Mouse (Mus musculus) lung, adult 2 months (tissue): ENCODE data around the gene Smox. TPM values are rescaled to one million over a fixed set of nuclear protein-coding genes. Genes with fewer than 3 reads are reported as not detected.
A peak's percentile ranks its signal among the peaks of the same experiment; 100 is the strongest.

Experiments used
- DNase-seq: peaks from one replicate; pipeline ENCODE4 v3.0.0; 2022
- H3K4me1 ChIP-seq: fragments of 200-500 bp; 2 replicates; pipeline ENCODE4 v1.6.1; 2011; ENCODE audit warnings: low read length; ENCODE audit not compliant: control insufficient read depth, insufficient read depth
- H3K4me3 ChIP-seq: fragments of 200-500 bp; replicated peaks from 2 replicates; pipeline ENCODE3; 2011; ENCODE audit warnings: low read depth, mild to moderate bottlenecking, control low read depth, low read length; ENCODE audit errors: extremely low read depth
- CTCF ChIP-seq: fragments of 200-500 bp; IDR thresholded peaks from 2 replicates; pipeline ENCODE4 v1.5.1; 2011; ENCODE audit warnings: mild to moderate bottlenecking, low read length, control low read depth; ENCODE audit not compliant: insufficient read depth
- POLR2A ChIP-seq: fragments of 200-500 bp; IDR thresholded peaks from 2 replicates; pipeline ENCODE4 v1.6.1; 2011; ENCODE audit warnings: low read depth, mild to moderate bottlenecking, control low read depth, low read length, borderline replicate concordance; ENCODE audit errors: extremely low read depth
- WGBS: fragments of 180-500 bp; shearing (Covaris S2); methylation state at CpG from one replicate; pipeline ENCODE4 v1.1.7; 2018; 5-methylcytosine and 5-hydroxymethylcytosine counted together
- polyA plus RNA-seq: library from polyadenylated mRNA; depleted of rRNA; stranded (reverse); fragments of >200 nt; gene quantifications from 2 replicates; pipeline ENCODE4 v1.2.3, GENCODE M21; 2012

Smox gene
- polyA plus RNA-seq, 1 experiment, result 28.4 TPM

GRCm38 (mm10) chr2:131482478-131482877, 8.8 kb upstream of the Smox start:
- Histone ChIP-seq H3K4me1 (no peaks in the 10 kb centered on the region), H3K4me3 (no peak overlapping the region)
- no peak for TF ChIP-seq POLR2A
- TF ChIP-seq CTCF, result no peak
- WGBS, result 71% methylated on average over 6 of the region's 6 CpGs
- DNase-seq, result no peak

GRCm38 (mm10) chr2:131483562-131483961, 7.7 kb upstream of the Smox start:
- no peak for TF ChIP-seq CTCF

GRCm38 (mm10) chr2:131484182-131484581, 7.1 kb upstream of the Smox start:
- TF ChIP-seq POLR2A, result no peak
- no peak for TF ChIP-seq CTCF
- DNase-seq, result no peak
- 84% methylated on average over 6 of the region's 6 CpGs for WGBS
- no peak overlapping the region for H3K4me3 ChIP-seq
- H3K4me1 ChIP-seq, result no peaks in the 10 kb centered on the region

More at GRCm38 (mm10) chr2:131483562-131483961, 7.7 kb upstream of the Smox start:
- Histone ChIP-seq H3K4me3 (no peak overlapping the region), H3K4me1 (no peaks in the 10 kb centered on the region)
- 78% methylated on average over 7 of the region's 7 CpGs for WGBS
- DNase-seq, result no peak

GRCm38 (mm10) chr2:131485126-131485525, 6.2 kb upstream of the Smox start:
- Histone ChIP-seq H3K4me3 (no peak overlapping the region), H3K4me1 (no peaks in the 10 kb centered on the region)
- TF ChIP-seq POLR2A, result no peak
- no peak for TF ChIP-seq CTCF
- WGBS, result 68% methylated on average over 15 of the region's 15 CpGs
- no peak for DNase-seq

GRCm38 (mm10) chr2:131486046-131486445, 5.2 kb upstream of the Smox start:
- DNase-seq, result no peak
- Histone ChIP-seq H3K4me3 (no peak overlapping the region), H3K4me1 (no peaks in the 10 kb centered on the region)
- WGBS, result 74% methylated on average over 3 of the region's 3 CpGs
- no peak for TF ChIP-seq CTCF
- TF ChIP-seq POLR2A, result no peak

- WGBS, result 92% methylated on average over 5 of the region's 5 CpGs
- H3K4me1 ChIP-seq, result peaks cover under 1% of the 10 kb centered on the region
- TF ChIP-seq POLR2A (no peak), CTCF (no peak)
Measured at GRCm38 (mm10) chr2:131487337-131487736, 4.0 kb upstream of the Smox start.

GRCm38 (mm10) chr2:131488261-131488660, 3.0 kb upstream of the Smox start:
- 76% methylated on average over 4 of the region's 4 CpGs for WGBS
- no peak for TF ChIP-seq CTCF
- no peak for TF ChIP-seq POLR2A

More at GRCm38 (mm10) chr2:131487337-131487736, 4.0 kb upstream of the Smox start:
- H3K4me3 ChIP-seq, result no peak overlapping the region
- DNase-seq, result no peak

GRCm38 (mm10) chr2:131488870-131489269, 2.4 kb upstream of the Smox start:
- TF ChIP-seq POLR2A (no peak), CTCF (peak; percentile 38; the same call in 1 of the 2 replicates)

More at GRCm38 (mm10) chr2:131488261-131488660, 3.0 kb upstream of the Smox start:
- DNase-seq, result no peak
- no peak overlapping the region for H3K4me3 ChIP-seq
- H3K4me1 ChIP-seq, result peaks cover 5% of the 10 kb centered on the region

GRCm38 (mm10) chr2:131489591-131489990, 1.7 kb upstream of the Smox start:
- TF ChIP-seq CTCF (no peak), POLR2A (no peak)
- WGBS, result 61% methylated on average over 4 of the region's 4 CpGs

More at GRCm38 (mm10) chr2:131488870-131489269, 2.4 kb upstream of the Smox start:
- WGBS, result 91% methylated on average over 2 of the region's 2 CpGs
- Histone ChIP-seq H3K4me1 (peaks cover 5% of the 10 kb centered on the region), H3K4me3 (no peak overlapping the region)
- no peak for DNase-seq

GRCm38 (mm10) chr2:131491707-131492595, 655 bp downstream of the Smox start:
- TF ChIP-seq CTCF, result no peak
- peak; percentile 48; the same call in 1 of the 2 replicates for TF ChIP-seq POLR2A
- Histone ChIP-seq H3K4me3 (peak overlapping the region; percentile 73), H3K4me1 (peaks cover 5% of the 10 kb centered on the region)
- under 1% methylated on average over 99 of the region's 102 CpGs for whole genome bisulfite sequencing
- DNase-seq, result peak; percentile 81

More at GRCm38 (mm10) chr2:131489591-131489990, 1.7 kb upstream of the Smox start:
- DNase-seq, result no peak
- no peak overlapping the region for H3K4me3 ChIP-seq
- H3K4me1 ChIP-seq, result peaks cover 5% of the 10 kb centered on the region
